Mouse (Mus musculus): ENCODE results near the gene Lig3.

DNA sequence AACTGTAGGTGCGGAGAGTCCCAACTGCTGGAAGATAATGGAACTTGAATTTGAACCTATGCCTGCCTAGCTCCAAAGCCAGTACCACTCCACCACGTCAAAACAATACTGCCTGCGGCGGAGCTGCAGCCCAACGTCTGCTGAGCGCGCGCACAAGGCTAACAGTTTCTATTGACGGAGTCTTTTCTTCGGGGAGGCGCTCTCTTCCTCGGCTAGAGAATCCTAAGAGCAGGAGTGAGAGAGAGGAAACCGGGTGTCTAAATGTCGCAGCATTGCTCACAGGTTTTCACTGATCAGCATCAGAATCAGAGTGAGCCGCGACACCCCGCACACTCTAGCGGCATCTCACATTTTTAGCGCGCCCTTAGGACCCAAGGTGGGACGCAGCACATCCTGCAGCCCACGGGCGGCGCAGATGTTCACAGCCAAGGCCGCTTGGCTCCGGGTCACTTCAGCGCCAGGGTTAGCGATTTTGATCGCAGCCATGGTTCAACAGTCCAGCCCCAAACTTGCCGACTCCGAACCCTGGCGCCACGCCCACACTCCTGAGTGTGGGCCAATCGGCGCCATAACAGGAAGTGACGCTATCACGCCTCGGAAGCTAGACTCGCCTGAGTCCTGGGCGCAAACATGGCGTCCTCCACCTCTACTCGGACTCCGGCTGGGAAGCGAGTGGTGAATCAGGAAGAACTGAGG, 17.0 kb upstream of the Lig3 start, which contains the start of the genes Cct6b and Zfp830:
- TF ChIP-seq CTCF (IDR thresholded peaks at IDR 0.05; ENCODE audit: insufficient read depth, low read length) (no peak), POLR2A (IDR thresholded peaks at IDR 0.05; ENCODE audit: borderline replicate concordance, extremely low read depth, low read depth, low read length) (peak; percentile 99)
